Mouse (Mus musculus): Measurements from ENCODE around the gene March1. TPM values are rescaled to one million over a fixed set of nuclear protein-coding genes. Genes with fewer than 3 reads are reported as not detected.

March1 gene
- polyA plus RNA-seq, 1 experiment from 2014 or later = 1.1 TPM

- no peak for ATAC-seq (ENCODE audit: low read depth)
- 35% methylated on average over 1 of the region's 1 CpGs for WGBS (ENCODE audit: insufficient replicate concordance)
- H3K9me3 ChIP-seq (replicated peaks; ENCODE audit: control insufficient read depth, low read length) = no peaks in the 10 kb centered on the region
These were observed 480.4 kb downstream of the March1 start for GRCm38 (mm10) chr8:66098148-66098547.

DNA sequence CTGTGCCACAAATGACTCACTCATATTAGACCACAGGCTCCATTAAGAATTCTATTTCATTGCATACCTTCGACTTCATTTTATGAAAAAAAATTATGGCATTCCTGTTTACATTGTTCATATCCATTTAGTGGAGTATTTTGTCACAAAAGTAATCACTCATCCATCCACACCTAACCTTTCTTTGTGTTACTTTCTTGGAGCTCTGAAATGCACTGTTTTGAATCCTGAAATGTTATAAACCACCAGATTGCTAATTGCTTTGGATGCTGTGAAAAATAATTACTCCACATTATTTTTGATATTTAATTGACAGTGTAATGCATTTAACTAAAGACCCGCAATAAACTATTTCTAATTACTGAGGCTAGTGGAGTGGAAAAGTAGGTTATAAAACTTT, 501.6 kb downstream of the March1 start:
- Histone ChIP-seq H3K4me2 (ENCODE audit: low read depth, low read length) (no peak overlapping the region), H3K4me3 (ENCODE audit: low read depth, low read length) (no peak overlapping the region), H3K36me3 (ENCODE audit: control insufficient read depth, insufficient read depth) (no peaks in the 10 kb centered on the region), H3K4me1 (ENCODE audit: control insufficient read depth, low read depth, low read length) (no peaks in the 10 kb centered on the region), H3K27me3 (ENCODE audit: control insufficient read depth, insufficient read depth, low read depth, low read length) (no peaks in the 10 kb centered on the region), H3K9ac (ENCODE audit: low read depth, low read length) (no peak overlapping the region), H3K27ac (ENCODE audit: low read length) (no peak overlapping the region), H3K9me3 (replicated peaks; ENCODE audit: control insufficient read depth, low read length) (no peaks in the 10 kb centered on the region)
- 61% methylated on average over 2 of the region's 2 CpGs for WGBS (ENCODE audit: insufficient replicate concordance)
- ATAC-seq (ENCODE audit: low read depth) = no peak

More at GRCm38 (mm10) chr8:66098148-66098547, 480.4 kb downstream of the March1 start:
- Histone ChIP-seq H3K4me3 (ENCODE audit: low read depth, low read length) (no peak overlapping the region), H3K4me2 (ENCODE audit: low read depth, low read length) (no peak overlapping the region), H3K27me3 (ENCODE audit: control insufficient read depth, insufficient read depth, low read depth, low read length) (no peaks in the 10 kb centered on the region), H3K9ac (ENCODE audit: low read depth, low read length) (no peak overlapping the region), H3K4me1 (ENCODE audit: control insufficient read depth, low read depth, low read length) (no peaks in the 10 kb centered on the region), H3K27ac (ENCODE audit: low read length) (no peak overlapping the region), H3K36me3 (ENCODE audit: control insufficient read depth, insufficient read depth) (no peaks in the 10 kb centered on the region)

GRCm38 (mm10) chr8:66159648-66160047, 541.9 kb downstream of the March1 start:
- 62% methylated on average over 1 of the region's 1 CpGs for WGBS (ENCODE audit: insufficient replicate concordance)
- H3K4me2 ChIP-seq (ENCODE audit: low read depth, low read length) = no peak overlapping the region
- no peak for ATAC-seq (ENCODE audit: low read depth)

DNA sequence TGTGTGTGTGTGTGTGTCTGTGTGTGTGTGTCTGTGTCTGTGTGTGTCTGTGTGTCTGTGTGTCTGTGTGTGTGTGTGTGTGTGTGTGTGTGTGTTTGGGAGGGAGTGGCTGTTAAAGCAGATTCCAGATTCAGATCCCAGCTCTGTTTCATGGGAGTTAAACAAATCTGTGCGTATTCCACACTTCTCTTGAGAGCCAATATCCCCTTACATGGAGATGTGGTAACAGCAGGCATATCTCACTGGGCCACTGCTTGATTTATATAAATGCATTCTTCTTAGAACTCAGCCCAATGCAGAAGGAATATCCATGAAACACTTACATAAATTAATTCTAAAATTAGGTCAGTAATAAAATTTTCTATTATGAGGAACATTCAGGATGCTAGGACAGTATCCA, 549.1 kb downstream of the March1 start:
- H3K36me3 ChIP-seq (ENCODE audit: control insufficient read depth, insufficient read depth) = no peaks in the 10 kb centered on the region
- H3K4me2 ChIP-seq (ENCODE audit: low read depth, low read length) = no peak overlapping the region
- H3K4me1 ChIP-seq (ENCODE audit: control insufficient read depth, low read depth, low read length) = no peaks in the 10 kb centered on the region
- H3K4me3 ChIP-seq (ENCODE audit: low read depth, low read length) = no peak overlapping the region
- H3K9me3 ChIP-seq (replicated peaks; ENCODE audit: control insufficient read depth, low read length) = no peaks in the 10 kb centered on the region
- ATAC-seq (ENCODE audit: low read depth) = no peak
- H3K27me3 ChIP-seq (ENCODE audit: control insufficient read depth, insufficient read depth, low read depth, low read length) = no peaks in the 10 kb centered on the region
- no peak overlapping the region for H3K9ac ChIP-seq (ENCODE audit: low read depth, low read length)
- no peak overlapping the region for H3K27ac ChIP-seq (ENCODE audit: low read length)
- WGBS (ENCODE audit: insufficient replicate concordance) = 63% methylated on average over 1 of the region's 1 CpGs

More at GRCm38 (mm10) chr8:66159648-66160047, 541.9 kb downstream of the March1 start:
- H3K27me3 ChIP-seq (ENCODE audit: control insufficient read depth, insufficient read depth, low read depth, low read length) = no peaks in the 10 kb centered on the region
- no peak overlapping the region for H3K4me3 ChIP-seq (ENCODE audit: low read depth, low read length)
- H3K9me3 ChIP-seq (replicated peaks; ENCODE audit: control insufficient read depth, low read length) = no peaks in the 10 kb centered on the region
- H3K9ac ChIP-seq (ENCODE audit: low read depth, low read length) = no peak overlapping the region
- no peaks in the 10 kb centered on the region for H3K36me3 ChIP-seq (ENCODE audit: control insufficient read depth, insufficient read depth)
- no peak overlapping the region for H3K27ac ChIP-seq (ENCODE audit: low read length)
- H3K4me1 ChIP-seq (ENCODE audit: control insufficient read depth, low read depth, low read length) = no peaks in the 10 kb centered on the region

GRCm38 (mm10) chr8:66167405-66168173, 549.9 kb downstream of the March1 start:
- WGBS (ENCODE audit: insufficient replicate concordance) = 53% methylated on average over 2 of the region's 2 CpGs
- H3K27ac ChIP-seq (ENCODE audit: low read length) = no peak overlapping the region
- no peaks in the 10 kb centered on the region for H3K9me3 ChIP-seq (replicated peaks; ENCODE audit: control insufficient read depth, low read length)
- H3K4me1 ChIP-seq (ENCODE audit: control insufficient read depth, low read depth, low read length) = no peaks in the 10 kb centered on the region
- H3K36me3 ChIP-seq (ENCODE audit: control insufficient read depth, insufficient read depth) = no peaks in the 10 kb centered on the region
- H3K9ac ChIP-seq (ENCODE audit: low read depth, low read length) = no peak overlapping the region
- no peak overlapping the region for H3K4me3 ChIP-seq (ENCODE audit: low read depth, low read length)
- H3K27me3 ChIP-seq (ENCODE audit: control insufficient read depth, insufficient read depth, low read depth, low read length) = no peaks in the 10 kb centered on the region
- no peak for ATAC-seq (ENCODE audit: low read depth)
- no peak overlapping the region for H3K4me2 ChIP-seq (ENCODE audit: low read depth, low read length)

DNA sequence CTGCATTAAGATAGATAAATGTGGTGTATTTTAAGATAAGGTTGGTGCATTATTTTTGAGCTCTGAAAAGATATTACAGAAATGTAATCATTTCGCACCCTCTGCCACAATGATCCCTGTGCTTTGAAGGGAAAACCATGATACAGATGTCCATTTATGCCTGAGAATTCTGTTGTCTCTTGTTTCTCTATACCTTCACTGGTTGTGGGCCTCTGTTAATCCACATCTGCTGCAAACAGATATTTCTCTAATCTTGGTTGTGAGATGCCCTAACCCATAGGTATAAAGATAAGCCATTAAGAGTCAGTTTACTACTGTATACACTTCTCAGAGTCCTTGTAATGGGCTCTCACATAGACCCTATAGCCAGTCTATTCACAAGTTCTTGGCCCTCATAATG, 561.6 kb downstream of the March1 start:
- ATAC-seq (ENCODE audit: low read depth) = no peak
- Histone ChIP-seq H3K9ac (ENCODE audit: low read depth, low read length) (no peak overlapping the region), H3K27me3 (ENCODE audit: control insufficient read depth, insufficient read depth, low read depth, low read length) (no peaks in the 10 kb centered on the region), H3K9me3 (replicated peaks; ENCODE audit: control insufficient read depth, low read length) (no peaks in the 10 kb centered on the region), H3K27ac (ENCODE audit: low read length) (no peak overlapping the region), H3K4me1 (ENCODE audit: control insufficient read depth, low read depth, low read length) (no peaks in the 10 kb centered on the region), H3K36me3 (ENCODE audit: control insufficient read depth, insufficient read depth) (no peaks in the 10 kb centered on the region), H3K4me2 (ENCODE audit: low read depth, low read length) (no peak overlapping the region), H3K4me3 (ENCODE audit: low read depth, low read length) (no peak overlapping the region)
- 44% methylated on average over 1 of the region's 1 CpGs for WGBS (ENCODE audit: insufficient replicate concordance)

- Histone ChIP-seq H3K9ac (ENCODE audit: low read depth, low read length) (no peak overlapping the region), H3K36me3 (ENCODE audit: control insufficient read depth, insufficient read depth) (no peaks in the 10 kb centered on the region), H3K9me3 (replicated peaks; ENCODE audit: control insufficient read depth, low read length) (no peaks in the 10 kb centered on the region), H3K27me3 (ENCODE audit: control insufficient read depth, insufficient read depth, low read depth, low read length) (no peaks in the 10 kb centered on the region), H3K4me3 (ENCODE audit: low read depth, low read length) (no peak overlapping the region), H3K4me1 (ENCODE audit: control insufficient read depth, low read depth, low read length) (no peaks in the 10 kb centered on the region), H3K27ac (ENCODE audit: low read length) (no peak overlapping the region), H3K4me2 (ENCODE audit: low read depth, low read length) (no peak overlapping the region)
- 41% methylated on average over 4 of the region's 4 CpGs for WGBS (ENCODE audit: insufficient replicate concordance)
- no peak for ATAC-seq (ENCODE audit: low read depth)
These were observed 563.6 kb downstream of the March1 start for GRCm38 (mm10) chr8:66181265-66181664.

GRCm38 (mm10) chr8:66182257-66182656, 564.6 kb downstream of the March1 start:
- 44% methylated on average over 3 of the region's 3 CpGs for WGBS (ENCODE audit: insufficient replicate concordance)
- H3K9ac ChIP-seq (ENCODE audit: low read depth, low read length) = no peak overlapping the region
- no peaks in the 10 kb centered on the region for H3K27me3 ChIP-seq (ENCODE audit: control insufficient read depth, insufficient read depth, low read depth, low read length)
- H3K4me3 ChIP-seq (ENCODE audit: low read depth, low read length) = no peak overlapping the region
- H3K9me3 ChIP-seq (replicated peaks; ENCODE audit: control insufficient read depth, low read length) = no peaks in the 10 kb centered on the region
- no peak overlapping the region for H3K4me2 ChIP-seq (ENCODE audit: low read depth, low read length)
- no peaks in the 10 kb centered on the region for H3K36me3 ChIP-seq (ENCODE audit: control insufficient read depth, insufficient read depth)
- H3K27ac ChIP-seq (ENCODE audit: low read length) = no peak overlapping the region
- no peak for ATAC-seq (ENCODE audit: low read depth)
- H3K4me1 ChIP-seq (ENCODE audit: control insufficient read depth, low read depth, low read length) = no peaks in the 10 kb centered on the region

- no peak overlapping the region for H3K4me3 ChIP-seq (ENCODE audit: low read depth, low read length)
- no peaks in the 10 kb centered on the region for H3K27me3 ChIP-seq (ENCODE audit: control insufficient read depth, insufficient read depth, low read depth, low read length)
- H3K4me2 ChIP-seq (ENCODE audit: low read depth, low read length) = no peak overlapping the region
- no peaks in the 10 kb centered on the region for H3K36me3 ChIP-seq (ENCODE audit: control insufficient read depth, insufficient read depth)
- H3K9ac ChIP-seq (ENCODE audit: low read depth, low read length) = no peak overlapping the region
- no peaks in the 10 kb centered on the region for H3K9me3 ChIP-seq (replicated peaks; ENCODE audit: control insufficient read depth, low read length)
- no peak for ATAC-seq (ENCODE audit: low read depth)
- H3K4me1 ChIP-seq (ENCODE audit: control insufficient read depth, low read depth, low read length) = no peaks in the 10 kb centered on the region
- WGBS (ENCODE audit: insufficient replicate concordance) = 67% methylated on average over 2 of the region's 2 CpGs
- H3K27ac ChIP-seq (ENCODE audit: low read length) = no peak overlapping the region
These were observed 565.8 kb downstream of the March1 start for GRCm38 (mm10) chr8:66183454-66183853.
